ENCODE assay signal across 23 mouse cellular contexts in the genomic region with DNA sequence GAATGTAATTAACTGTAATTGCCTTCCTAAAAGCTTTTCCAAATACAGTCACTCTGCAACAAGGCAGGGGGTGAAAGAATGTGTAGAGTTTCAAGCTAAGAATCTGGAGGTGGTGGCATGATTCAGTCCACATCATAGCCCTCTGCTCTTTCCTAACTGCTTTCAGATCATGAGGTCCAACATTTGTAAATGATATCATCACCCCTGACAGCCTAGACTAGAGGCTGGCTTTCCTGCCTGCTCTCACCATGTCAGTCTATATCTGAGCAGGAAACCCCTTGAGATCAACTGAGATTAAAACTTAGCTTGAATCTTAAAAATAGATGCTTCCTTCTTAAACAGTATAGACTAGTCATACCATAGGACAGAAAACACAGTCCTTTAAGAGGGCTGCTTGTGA.
"Had no signal": no experiment of that assay in that cellular context is flagged by ENCODE, and none has a peak within 500 bp of the region (broad histone marks: within the 10 kb centered on the region; RNA-seq: fewer than 3 reads in every experiment).

No protein-coding gene starts in this region.

- DNase-seq: kidney, postnatal 25 days; layer of hippocampus, adult 9-11 months; layer of hippocampus, postnatal 36 days; left cerebral cortex, postnatal 4 days; liver, postnatal 0 days; lung, embryonic 14.5 days; right cerebral cortex, postnatal 25 days; spleen, adult 18-20 months; thymus, postnatal 25 days had no signal

- H3K4me2 ChIP-seq: limb, embryonic 12.5 days; limb, embryonic 15.5 days; liver, embryonic 11.5 days; lung, embryonic 14.5 days; midbrain, embryonic 12.5 days; midbrain, embryonic 15.5 days; neural tube, embryonic 12.5 days; neural tube, embryonic 15.5 days; stomach, embryonic 15.5 days had no signal

- H3K27ac ChIP-seq: kidney, postnatal 0 days; layer of hippocampus, adult 2 months; left cerebral cortex, adult 2 months; limb, embryonic 12.5 days; limb, embryonic 15.5 days; liver, embryonic 14.5 days; macrophage; midbrain, embryonic 12.5 days; midbrain, embryonic 15.5 days; neural tube, embryonic 12.5 days; neural tube, embryonic 15.5 days; stomach, embryonic 15.5 days had no signal

- H3K36me3 ChIP-seq: limb, embryonic 12.5 days; limb, embryonic 15.5 days; midbrain, embryonic 12.5 days; midbrain, embryonic 15.5 days; neural tube, embryonic 12.5 days; neural tube, embryonic 15.5 days; stomach, embryonic 15.5 days had no signal

- ATAC-seq: liver, postnatal 0 days; lung, postnatal 0 days; midbrain, embryonic 15.5 days had no signal

- H3K4me1 ChIP-seq: limb, embryonic 12.5 days; limb, embryonic 15.5 days; midbrain, embryonic 12.5 days; midbrain, embryonic 15.5 days; neural tube, embryonic 12.5 days; neural tube, embryonic 15.5 days; stomach, embryonic 15.5 days had no signal

- H3K9me3 ChIP-seq: limb, embryonic 12.5 days; limb, embryonic 15.5 days; midbrain, embryonic 12.5 days; midbrain, embryonic 15.5 days; neural tube, embryonic 12.5 days; neural tube, embryonic 15.5 days; stomach, embryonic 15.5 days had no signal

- H3K27me3 ChIP-seq: limb, embryonic 12.5 days; limb, embryonic 15.5 days; midbrain, embryonic 12.5 days; midbrain, embryonic 15.5 days; neural tube, embryonic 12.5 days; neural tube, embryonic 15.5 days; stomach, embryonic 15.5 days had no signal

- H3K9ac ChIP-seq: limb, embryonic 12.5 days; limb, embryonic 15.5 days; liver, embryonic 14.5 days; liver, postnatal 0 days; lung, embryonic 14.5 days; midbrain, embryonic 12.5 days; midbrain, embryonic 15.5 days; neural tube, embryonic 12.5 days; neural tube, embryonic 15.5 days; stomach, embryonic 15.5 days had no signal

- H3K4me3 ChIP-seq: layer of hippocampus, adult 2 months; left cerebral cortex, adult 2 months; limb, embryonic 12.5 days; limb, embryonic 15.5 days; midbrain, embryonic 12.5 days; midbrain, embryonic 15.5 days; neural tube, embryonic 12.5 days; neural tube, embryonic 15.5 days; stomach, embryonic 15.5 days had no signal
